Mouse (Mus musculus) G1E (cell line): Measurements from ENCODE around the gene Aig1. TPM values are rescaled to one million over a fixed set of nuclear protein-coding genes. Genes with fewer than 3 reads are reported as not detected.

ENCODE experiments used
- ATAC-seq: 2 replicates; pipeline ENCODE4 v1.8.0; 2016; ENCODE audit warnings: mild to moderate bottlenecking; ENCODE audit not compliant: insufficient number of reproducible peaks, poor library complexity, low FRiP score, severe bottlenecking; ENCODE audit errors: extremely low read depth
- DNase-seq: peaks from one replicate; pipeline ENCODE4 v3.0.0; 2012; ENCODE audit warnings: low spot score
- H3K27me3 ChIP-seq: 2 replicates; pipeline ENCODE4 v1.6.1; 2012; ENCODE audit warnings: mild to moderate bottlenecking, low read length, inconsistent platforms; ENCODE audit not compliant: insufficient read depth
- H3K36me3 ChIP-seq: replicated peaks from 2 replicates; pipeline ENCODE3; 2012; ENCODE audit warnings: mild to moderate bottlenecking, inconsistent platforms
- H3K4me1 ChIP-seq: 2 replicates; pipeline ENCODE4 v1.6.1; 2012; ENCODE audit warnings: low read depth, low read length, inconsistent platforms, mixed read lengths; ENCODE audit not compliant: insufficient read depth
- H3K4me3 ChIP-seq: 2 replicates; pipeline ENCODE4 v1.5.1; 2012; ENCODE audit warnings: low read depth, mild to moderate bottlenecking, inconsistent platforms, low read length, moderate library complexity, mixed read lengths
- H3K9me3 ChIP-seq: replicated peaks from 2 replicates; pipeline ENCODE4 v1.6.1; 2012; ENCODE audit warnings: inconsistent platforms
- CTCF ChIP-seq: IDR thresholded peaks from 2 replicates; pipeline ENCODE4 v1.5.1; 2012; ENCODE audit warnings: low read depth, low read length, inconsistent platforms, mixed read lengths
- GATA1 ChIP-seq: IDR thresholded peaks from 2 replicates; pipeline ENCODE4 v1.6.1; 2012; ENCODE audit warnings: borderline replicate concordance, low read length, inconsistent platforms, mixed read lengths
- GATA2 ChIP-seq: IDR thresholded peaks from 2 replicates; pipeline ENCODE4 v1.6.1; 2012; ENCODE audit warnings: low read depth, low read length, inconsistent platforms, borderline replicate concordance
- POLR2AphosphoS5 ChIP-seq: IDR thresholded peaks from 2 replicates; pipeline ENCODE4 v1.6.1; 2012; ENCODE audit warnings: low read depth, low read length, inconsistent platforms; ENCODE audit not compliant: insufficient replicate concordance
- TAL1 ChIP-seq: conservative IDR thresholded peaks from 2 replicates; pipeline ENCODE4 v1.6.1; 2012; ENCODE audit warnings: low read depth, low read length, inconsistent platforms, mixed read lengths
- polyA plus RNA-seq: library from polyadenylated mRNA; stranded (reverse); fragments of >175 nt; gene quantifications from 2 replicates; pipeline ENCODE4 v1.2.3, GENCODE M21; 2012
- total RNA-seq, 2 experiments: library from RNA; stranded (forward) in 1 of 2; stranded (reverse) in 1 of 2; fragments of 200-1000 nt in 1 of 2; fragments of >200 nt in 1 of 2; fragmentation: Nextera tagmentation in 1 of 2; gene quantifications; 2 replicates each; pipeline ENCODE4 v1.2.3; 2014 to 2017

The Aig1 gene
- total and polyA plus RNA-seq, 3 experiments, result 0.27 TPM; not detected in 2

DNA sequence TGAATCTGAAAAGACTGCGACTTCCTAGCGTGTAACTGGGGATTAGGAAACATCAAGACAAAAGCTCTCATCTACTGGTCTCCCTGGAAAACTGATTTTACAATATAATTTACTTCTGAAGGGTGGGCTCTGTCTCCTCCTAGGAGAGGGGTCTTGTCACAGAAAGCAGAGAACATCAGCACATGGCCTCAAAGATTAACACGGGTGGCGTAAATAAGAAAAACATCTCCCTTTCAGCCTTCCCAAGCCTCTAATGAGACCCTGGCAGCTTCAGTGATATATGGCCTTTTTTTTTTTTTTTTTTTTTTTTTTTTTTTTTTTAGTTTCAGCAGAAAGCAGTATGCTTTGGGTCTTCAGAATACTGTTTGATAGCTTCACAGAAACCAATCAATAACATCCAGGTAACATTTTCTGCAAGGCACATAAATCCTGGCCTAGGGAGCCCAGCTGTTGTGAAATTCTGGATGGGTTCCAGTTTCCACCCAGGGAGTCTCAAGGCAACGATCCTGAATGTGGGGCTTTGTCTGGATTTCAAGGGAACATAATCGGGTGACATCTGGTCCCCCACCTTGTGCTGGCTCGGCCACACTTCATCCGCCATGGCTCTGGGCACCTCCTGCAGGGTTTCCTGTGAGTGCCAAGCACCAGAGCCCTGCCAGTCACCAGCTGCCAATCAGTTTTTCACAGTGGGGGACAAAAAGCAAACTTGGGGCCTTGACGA lies 154.4 kb downstream of the Aig1 start:
- TF ChIP-seq CTCF, result no peak
- TF ChIP-seq GATA1, result no peak
- TF ChIP-seq GATA2, result no peak
- TF ChIP-seq TAL1, result no peak
- no peak for TF ChIP-seq POLR2AphosphoS5
- ATAC-seq (no peak), DNase-seq (no peak)
- Histone ChIP-seq H3K4me3 (no peak overlapping the region), H3K9me3 (no peaks in the 10 kb centered on the region), H3K36me3 (no peaks in the 10 kb centered on the region), H3K27me3 (no peaks in the 10 kb centered on the region), H3K4me1 (no peaks in the 10 kb centered on the region)

GRCm38 (mm10) chr10:13713711-13714110 lies 155.1 kb downstream of the Aig1 start:
- no peak overlapping the region for H3K4me3 ChIP-seq
- no peak for DNase-seq
- no peaks in the 10 kb centered on the region for H3K9me3 ChIP-seq
- no peaks in the 10 kb centered on the region for H3K36me3 ChIP-seq
- ATAC-seq, result no peak
- no peaks in the 10 kb centered on the region for H3K4me1 ChIP-seq
- TF ChIP-seq TAL1, result no peak
- no peak for TF ChIP-seq CTCF
- H3K27me3 ChIP-seq, result no peaks in the 10 kb centered on the region

DNA sequence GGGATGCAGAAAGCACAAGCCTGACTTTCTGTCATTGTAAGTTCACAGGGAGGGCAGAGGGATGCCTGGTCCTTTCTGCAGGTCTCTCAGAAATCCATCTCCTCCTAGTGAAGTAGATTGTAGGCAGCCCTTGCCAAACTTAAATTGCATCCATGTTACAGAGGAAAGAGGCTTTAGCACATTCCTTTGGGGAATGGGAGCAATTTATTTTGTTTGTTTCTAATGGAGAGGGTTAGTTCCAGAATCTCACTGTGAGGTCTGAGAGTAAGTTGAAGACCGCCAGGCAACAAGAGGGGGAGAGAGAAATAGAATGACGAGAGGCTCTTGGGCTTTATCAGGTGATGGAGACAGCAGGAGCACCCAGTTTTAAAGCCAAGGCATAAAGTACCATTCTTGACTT lies 155.7 kb downstream of the Aig1 start:
- H3K27me3 ChIP-seq, result no peaks in the 10 kb centered on the region
- H3K9me3 ChIP-seq, result no peaks in the 10 kb centered on the region
- no peak overlapping the region for H3K4me3 ChIP-seq
- H3K36me3 ChIP-seq, result no peaks in the 10 kb centered on the region
- DNase-seq (no peak), ATAC-seq (no peak)
- TF ChIP-seq TAL1, result no peak
- no peak for TF ChIP-seq GATA2
- TF ChIP-seq GATA1, result no peak
- no peak for TF ChIP-seq POLR2AphosphoS5
- no peak for TF ChIP-seq CTCF
- no peaks in the 10 kb centered on the region for H3K4me1 ChIP-seq

GRCm38 (mm10) chr10:13711281-13711829 lies 157.4 kb downstream of the Aig1 start:
- DNase-seq, result no peak
- no peak overlapping the region for H3K4me3 ChIP-seq
- H3K27me3 ChIP-seq, result no peaks in the 10 kb centered on the region
- no peaks in the 10 kb centered on the region for H3K36me3 ChIP-seq
- no peaks in the 10 kb centered on the region for H3K4me1 ChIP-seq
- no peak for ATAC-seq
- H3K9me3 ChIP-seq, result no peaks in the 10 kb centered on the region
- TF ChIP-seq TAL1 (no peak), GATA1 (no peak), POLR2AphosphoS5 (no peak), CTCF (no peak), GATA2 (no peak)

DNA sequence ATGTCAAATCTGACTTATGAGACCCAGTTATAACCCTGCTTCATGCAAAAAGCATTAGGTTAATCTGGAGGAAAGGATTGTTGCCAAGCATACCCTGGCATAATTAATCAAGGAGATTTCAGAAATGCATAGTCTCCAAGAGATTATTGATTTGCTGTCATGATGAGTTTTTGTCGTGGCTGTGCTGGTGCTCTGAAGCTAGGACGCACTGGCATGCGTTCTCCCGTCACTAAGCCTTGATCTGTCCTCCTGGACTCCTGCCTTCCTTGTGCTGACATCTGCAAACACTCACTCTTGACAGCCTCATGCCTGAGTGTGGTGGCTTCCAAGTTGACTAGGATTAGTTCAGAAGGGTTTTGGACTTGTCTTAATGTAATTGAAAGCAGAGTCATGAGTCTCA lies 163.0 kb downstream of the Aig1 start:
- no peak for DNase-seq
- Histone ChIP-seq H3K27me3 (no peaks in the 10 kb centered on the region), H3K4me1 (no peaks in the 10 kb centered on the region), H3K36me3 (no peaks in the 10 kb centered on the region), H3K9me3 (no peaks in the 10 kb centered on the region), H3K4me3 (no peak overlapping the region)
- ATAC-seq, result no peak
- TF ChIP-seq GATA1, result no peak
- TF ChIP-seq CTCF, result no peak
- no peak for TF ChIP-seq GATA2
- TF ChIP-seq POLR2AphosphoS5, result no peak
- no peak for TF ChIP-seq TAL1

- H3K4me3 ChIP-seq, result no peak overlapping the region
- no peak for DNase-seq
- TF ChIP-seq GATA1, result no peak
- TF ChIP-seq CTCF, result no peak
- no peak for TF ChIP-seq GATA2
- no peak for TF ChIP-seq TAL1
- no peak for TF ChIP-seq POLR2AphosphoS5
These were observed 166.1 kb downstream of the Aig1 start for GRCm38 (mm10) chr10:13702688-13703087.

GRCm38 (mm10) chr10:13702043-13702442 lies 166.7 kb downstream of the Aig1 start:
- H3K36me3 ChIP-seq, result no peaks in the 10 kb centered on the region
- no peak for TF ChIP-seq CTCF
- TF ChIP-seq TAL1, result no peak
- no peak for TF ChIP-seq POLR2AphosphoS5
- no peak for TF ChIP-seq GATA2
- no peak for TF ChIP-seq GATA1
- no peaks in the 10 kb centered on the region for H3K4me1 ChIP-seq
- DNase-seq (no peak), ATAC-seq (no peak)
- no peaks in the 10 kb centered on the region for H3K27me3 ChIP-seq
- no peak overlapping the region for H3K4me3 ChIP-seq
- no peaks in the 10 kb centered on the region for H3K9me3 ChIP-seq

More at GRCm38 (mm10) chr10:13702688-13703087, 166.1 kb downstream of the Aig1 start:
- H3K9me3 ChIP-seq, result no peaks in the 10 kb centered on the region
- no peaks in the 10 kb centered on the region for H3K27me3 ChIP-seq
- H3K4me1 ChIP-seq, result no peaks in the 10 kb centered on the region
- H3K36me3 ChIP-seq, result no peaks in the 10 kb centered on the region
- no peak for ATAC-seq
